Mouse (Mus musculus): Measurements from ENCODE around the gene Unc5a. TPM values are rescaled to one million over a fixed set of nuclear protein-coding genes. Genes with fewer than 3 reads are reported as not detected.

The Unc5a gene
- polyA plus RNA-seq, 1 experiment from 2014 or later: 1.0 TPM

DNA sequence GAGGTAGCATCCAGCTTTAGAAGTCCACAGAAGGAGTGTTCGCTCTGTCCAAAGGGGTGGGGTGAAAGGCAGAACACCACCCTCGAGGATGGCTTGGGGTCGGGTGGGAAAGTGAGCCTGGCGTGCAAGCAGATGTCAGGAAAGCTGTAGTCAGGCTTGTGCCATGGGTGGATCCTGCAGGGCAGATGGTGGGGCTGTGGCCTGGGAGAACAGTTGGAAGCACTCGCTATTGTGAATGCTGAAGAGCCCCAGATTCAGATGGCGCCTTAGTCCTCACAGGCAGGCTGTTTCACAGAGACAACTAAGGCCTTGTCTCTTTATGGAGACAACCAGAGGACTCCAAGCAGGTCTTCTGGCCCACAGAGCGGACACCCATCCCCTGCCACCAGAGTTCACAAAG, 43.0 kb downstream of the Unc5a start:
- H3K9ac ChIP-seq (replicated peaks; ENCODE audit: low read length): no peak overlapping the region
- DNase-seq (ENCODE audit: low spot score): no peak
- no peak overlapping the region for H3K27ac ChIP-seq (replicated peaks; ENCODE audit: low read depth, low read length)
- no peaks in the 10 kb centered on the region for H3K27me3 ChIP-seq (ENCODE audit: control insufficient read depth, insufficient read depth, low read length)
- H3K4me3 ChIP-seq (ENCODE audit: low read depth, low read length): no peak overlapping the region
- H3K4me1 ChIP-seq (ENCODE audit: control insufficient read depth, insufficient read depth, low read length): no peaks in the 10 kb centered on the region; the same call in 1 of the 2 replicates
- no peaks in the 10 kb centered on the region for H3K9me3 ChIP-seq (replicated peaks; ENCODE audit: control insufficient read depth, low read length)
- no peak for ATAC-seq (replicated peaks; ENCODE audit: insufficient number of reproducible peaks, low FRiP score, low TSS enrichment, low read depth)
- no peak overlapping the region for H3K4me2 ChIP-seq (ENCODE audit: low read depth, low read length)
- no peaks in the 10 kb centered on the region for H3K36me3 ChIP-seq (replicated peaks; ENCODE audit: control insufficient read depth, insufficient read depth, low read depth, low read length)
- WGBS: 84% methylated on average over 7 of the region's 7 CpGs

DNA sequence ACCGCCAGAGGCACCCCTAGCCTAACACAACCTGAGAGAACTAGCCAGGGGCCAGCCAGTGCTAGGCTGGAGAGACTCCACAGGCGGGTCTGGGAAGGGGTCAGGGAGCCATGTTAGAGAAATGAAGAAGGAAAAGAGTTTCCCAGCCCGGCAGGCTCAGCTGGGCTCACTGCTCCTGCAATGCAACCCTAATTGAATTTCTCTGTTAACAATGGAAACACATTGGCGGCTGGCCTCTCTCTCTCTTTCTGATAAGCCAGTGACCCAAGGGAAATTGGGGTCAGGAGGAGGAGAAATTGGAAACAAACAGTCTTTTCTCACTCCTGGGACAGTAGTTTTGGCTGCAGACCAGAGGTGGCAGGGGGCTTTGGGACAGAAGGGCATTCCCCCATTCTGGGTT, 45.4 kb downstream of the Unc5a start:
- Histone ChIP-seq H3K27me3 (ENCODE audit: control insufficient read depth, insufficient read depth, low read length) (no peaks in the 10 kb centered on the region), H3K4me1 (ENCODE audit: control insufficient read depth, insufficient read depth, low read length) (no peaks in the 10 kb centered on the region; the same call in 1 of the 2 replicates)
- peak; percentile 27; the same call in 1 of the 2 replicates for ATAC-seq (replicated peaks; ENCODE audit: insufficient number of reproducible peaks, low FRiP score, low TSS enrichment, low read depth)

DNA sequence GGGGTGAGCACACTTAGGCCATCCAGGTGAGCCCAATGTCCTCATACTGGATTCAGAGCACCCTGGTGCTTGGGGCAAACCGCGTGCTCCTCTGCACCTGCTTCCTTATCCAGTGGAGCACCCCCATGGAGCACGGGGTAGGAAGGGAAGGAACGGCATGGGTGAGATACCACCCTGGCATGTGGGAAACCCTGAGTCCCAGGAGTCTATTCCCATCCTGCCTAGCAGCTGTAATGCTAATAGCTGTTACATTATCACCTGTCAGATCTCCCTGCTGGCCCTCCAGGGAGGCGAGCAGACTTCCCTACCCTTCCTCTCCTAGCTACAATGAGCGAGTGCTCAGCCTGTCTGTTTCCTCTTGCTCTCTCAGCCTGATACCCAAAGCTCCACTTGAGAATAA, 46.0 kb downstream of the Unc5a start:
- H3K27me3 ChIP-seq (ENCODE audit: control insufficient read depth, insufficient read depth, low read length): no peaks in the 10 kb centered on the region
- no peak overlapping the region for H3K9ac ChIP-seq (replicated peaks; ENCODE audit: low read length)
- whole genome bisulfite sequencing: 56% methylated on average over 6 of the region's 6 CpGs
- DNase-seq (ENCODE audit: low spot score) (no peak), ATAC-seq (replicated peaks; ENCODE audit: insufficient number of reproducible peaks, low FRiP score, low TSS enrichment, low read depth) (0 out of 2 replicates have a peak, but pooled peaks have one; percentile 12)
- no peak overlapping the region for H3K27ac ChIP-seq (replicated peaks; ENCODE audit: low read depth, low read length)
- H3K4me3 ChIP-seq (ENCODE audit: low read depth, low read length): no peak overlapping the region
- no peak overlapping the region for H3K4me2 ChIP-seq (ENCODE audit: low read depth, low read length)
- H3K36me3 ChIP-seq (replicated peaks; ENCODE audit: control insufficient read depth, insufficient read depth, low read depth, low read length): no peaks in the 10 kb centered on the region
- H3K4me1 ChIP-seq (ENCODE audit: control insufficient read depth, insufficient read depth, low read length): no peaks in the 10 kb centered on the region; the same call in 1 of the 2 replicates
- no peaks in the 10 kb centered on the region for H3K9me3 ChIP-seq (replicated peaks; ENCODE audit: control insufficient read depth, low read length)

More for the DNA sequence above, 45.4 kb downstream of the Unc5a start:
- peak; percentile 62 for DNase-seq (ENCODE audit: low spot score)
- Histone ChIP-seq H3K9me3 (replicated peaks; ENCODE audit: control insufficient read depth, low read length) (no peaks in the 10 kb centered on the region), H3K9ac (replicated peaks; ENCODE audit: low read length) (no peak overlapping the region), H3K27ac (replicated peaks; ENCODE audit: low read depth, low read length) (no peak overlapping the region), H3K4me3 (ENCODE audit: low read depth, low read length) (no peak overlapping the region), H3K4me2 (ENCODE audit: low read depth, low read length) (no peak overlapping the region), H3K36me3 (replicated peaks; ENCODE audit: control insufficient read depth, insufficient read depth, low read depth, low read length) (no peaks in the 10 kb centered on the region)
- WGBS: 10% methylated on average over 4 of the region's 4 CpGs

DNA sequence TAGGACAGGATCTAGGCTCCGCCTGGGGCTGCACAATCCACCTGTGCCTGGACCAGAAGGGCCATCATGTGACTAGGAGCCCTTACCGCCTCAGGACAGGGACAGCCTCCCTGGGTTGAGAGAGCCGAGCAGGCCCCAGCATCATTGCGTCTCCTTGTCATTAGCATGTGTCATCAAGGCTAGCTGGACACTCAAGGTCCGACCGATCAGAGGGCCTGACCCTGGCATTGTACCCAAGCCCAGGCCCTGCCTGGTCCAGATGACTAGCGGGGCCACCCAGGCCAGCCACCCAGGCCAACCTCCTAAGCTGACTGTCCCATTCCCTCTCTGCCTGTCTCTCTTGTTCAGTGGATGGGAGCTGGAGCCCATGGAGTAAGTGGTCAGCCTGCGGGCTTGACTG, 48.4 kb downstream of the Unc5a start:
- H3K4me1 ChIP-seq (ENCODE audit: control insufficient read depth, insufficient read depth, low read length): no peaks in the 10 kb centered on the region; the same call in 1 of the 2 replicates
- no peaks in the 10 kb centered on the region for H3K27me3 ChIP-seq (ENCODE audit: control insufficient read depth, insufficient read depth, low read length)
- WGBS: 83% methylated on average over 8 of the region's 8 CpGs

DNA sequence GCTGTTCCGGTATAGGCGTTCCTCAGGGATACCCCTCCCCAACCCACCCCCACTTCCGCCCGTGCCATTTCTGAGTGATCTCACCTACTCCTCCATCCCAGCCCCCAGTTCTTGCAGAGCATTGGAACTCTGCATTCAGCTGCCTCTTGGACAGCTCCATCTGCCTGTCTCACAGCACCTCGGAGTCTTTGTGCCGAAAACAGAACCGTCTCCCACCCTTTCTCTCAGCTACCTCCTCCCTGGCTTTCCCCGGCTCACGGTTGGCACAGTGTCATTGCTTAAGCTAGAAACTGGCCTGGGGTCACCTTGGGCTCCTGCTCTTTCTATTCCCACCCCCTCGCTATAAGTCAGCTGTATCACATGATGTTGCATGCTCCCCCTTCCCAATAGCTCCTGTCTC, 51.2 kb downstream of the Unc5a start:
- H3K4me1 ChIP-seq (ENCODE audit: control insufficient read depth, insufficient read depth, low read length): no peaks in the 10 kb centered on the region
- no peaks in the 10 kb centered on the region for H3K36me3 ChIP-seq (replicated peaks; ENCODE audit: control insufficient read depth, insufficient read depth, low read depth, low read length)
- no peak overlapping the region for H3K27ac ChIP-seq (replicated peaks; ENCODE audit: low read depth, low read length)
- H3K4me2 ChIP-seq (ENCODE audit: low read depth, low read length): no peak overlapping the region
- H3K9me3 ChIP-seq (replicated peaks; ENCODE audit: control insufficient read depth, low read length): no peaks in the 10 kb centered on the region
- 88% methylated on average over 10 of the region's 10 CpGs for WGBS
- no peak overlapping the region for H3K9ac ChIP-seq (replicated peaks; ENCODE audit: low read length)
- DNase-seq (ENCODE audit: low spot score) (no peak), ATAC-seq (replicated peaks; ENCODE audit: insufficient number of reproducible peaks, low FRiP score, low TSS enrichment, low read depth) (no peak)
- no peak overlapping the region for H3K4me3 ChIP-seq (ENCODE audit: low read depth, low read length)
- no peaks in the 10 kb centered on the region for H3K27me3 ChIP-seq (ENCODE audit: control insufficient read depth, insufficient read depth, low read length)

More for the DNA sequence above, 48.4 kb downstream of the Unc5a start:
- no peak overlapping the region for H3K4me3 ChIP-seq (ENCODE audit: low read depth, low read length)
- no peak overlapping the region for H3K27ac ChIP-seq (replicated peaks; ENCODE audit: low read depth, low read length)
- H3K9me3 ChIP-seq (replicated peaks; ENCODE audit: control insufficient read depth, low read length): no peaks in the 10 kb centered on the region
- no peaks in the 10 kb centered on the region for H3K36me3 ChIP-seq (replicated peaks; ENCODE audit: control insufficient read depth, insufficient read depth, low read depth, low read length)
- no peak overlapping the region for H3K9ac ChIP-seq (replicated peaks; ENCODE audit: low read length)
- no peak overlapping the region for H3K4me2 ChIP-seq (ENCODE audit: low read depth, low read length)
- ATAC-seq (replicated peaks; ENCODE audit: insufficient number of reproducible peaks, low FRiP score, low TSS enrichment, low read depth): no peak
- DNase-seq (ENCODE audit: low spot score): no peak

DNA sequence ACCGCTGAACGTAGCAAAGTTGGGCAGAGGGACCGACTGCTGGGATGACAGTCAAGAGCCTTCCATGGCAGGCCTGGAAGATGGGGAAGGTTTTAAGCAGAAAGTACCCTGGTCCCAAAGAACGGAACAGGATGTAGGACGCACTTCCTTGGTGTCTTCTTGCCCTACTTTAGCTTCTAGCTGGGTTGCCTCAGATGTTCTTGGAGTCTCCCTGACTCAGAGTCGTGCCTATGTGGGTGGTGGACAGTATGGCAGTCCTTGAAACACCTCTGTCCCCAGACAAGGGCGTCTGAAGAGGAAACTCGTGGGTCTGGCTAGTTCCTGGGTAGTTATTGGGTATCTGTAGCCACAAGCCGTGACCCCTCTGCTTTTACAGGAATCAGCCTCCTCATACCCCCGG, 52.9 kb downstream of the Unc5a start:
- no peaks in the 10 kb centered on the region for H3K27me3 ChIP-seq (ENCODE audit: control insufficient read depth, insufficient read depth, low read length)
- no peak for ATAC-seq (replicated peaks; ENCODE audit: insufficient number of reproducible peaks, low FRiP score, low TSS enrichment, low read depth)
- H3K9ac ChIP-seq (replicated peaks; ENCODE audit: low read length): no peak overlapping the region
- no peak overlapping the region for H3K4me3 ChIP-seq (ENCODE audit: low read depth, low read length)
- no peaks in the 10 kb centered on the region for H3K36me3 ChIP-seq (replicated peaks; ENCODE audit: control insufficient read depth, insufficient read depth, low read depth, low read length)
- H3K9me3 ChIP-seq (replicated peaks; ENCODE audit: control insufficient read depth, low read length): no peaks in the 10 kb centered on the region
- no peaks in the 10 kb centered on the region for H3K4me1 ChIP-seq (ENCODE audit: control insufficient read depth, insufficient read depth, low read length)
- 79% methylated on average over 10 of the region's 10 CpGs for WGBS
- H3K4me2 ChIP-seq (ENCODE audit: low read depth, low read length): no peak overlapping the region
- DNase-seq (ENCODE audit: low spot score): no peak
- no peak overlapping the region for H3K27ac ChIP-seq (replicated peaks; ENCODE audit: low read depth, low read length)

DNA sequence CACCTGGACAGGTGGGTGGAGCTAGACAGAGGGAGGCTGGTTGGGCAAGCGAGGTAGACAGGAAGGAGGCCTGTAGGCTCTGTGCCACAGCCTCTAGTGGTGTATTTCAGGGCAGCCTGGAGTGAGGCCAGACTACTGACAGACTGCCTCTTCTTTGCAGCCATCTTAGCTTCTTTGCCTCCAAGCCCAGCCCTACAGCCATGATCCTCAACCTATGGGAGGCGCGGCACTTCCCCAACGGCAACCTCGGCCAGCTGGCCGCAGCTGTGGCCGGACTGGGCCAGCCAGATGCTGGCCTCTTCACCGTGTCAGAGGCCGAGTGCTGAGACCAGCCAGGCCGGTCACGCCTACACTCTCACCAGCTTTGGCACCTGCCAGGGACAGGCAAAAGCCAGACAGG, 55.4 kb downstream of the Unc5a start:
- no peak for DNase-seq (ENCODE audit: low spot score)
- H3K4me1 ChIP-seq (ENCODE audit: control insufficient read depth, insufficient read depth, low read length): no peaks in the 10 kb centered on the region
- no peak for ATAC-seq (replicated peaks; ENCODE audit: insufficient number of reproducible peaks, low FRiP score, low TSS enrichment, low read depth)
- H3K4me2 ChIP-seq (ENCODE audit: low read depth, low read length): no peak overlapping the region
- WGBS: 69% methylated on average over 11 of the region's 11 CpGs
- no peaks in the 10 kb centered on the region for H3K36me3 ChIP-seq (replicated peaks; ENCODE audit: control insufficient read depth, insufficient read depth, low read depth, low read length)
- no peak overlapping the region for H3K27ac ChIP-seq (replicated peaks; ENCODE audit: low read depth, low read length)
- H3K27me3 ChIP-seq (ENCODE audit: control insufficient read depth, insufficient read depth, low read length): no peaks in the 10 kb centered on the region
- H3K9ac ChIP-seq (replicated peaks; ENCODE audit: low read length): no peak overlapping the region
- H3K9me3 ChIP-seq (replicated peaks; ENCODE audit: control insufficient read depth, low read length): no peaks in the 10 kb centered on the region
- H3K4me3 ChIP-seq (ENCODE audit: low read depth, low read length): no peak overlapping the region

DNA sequence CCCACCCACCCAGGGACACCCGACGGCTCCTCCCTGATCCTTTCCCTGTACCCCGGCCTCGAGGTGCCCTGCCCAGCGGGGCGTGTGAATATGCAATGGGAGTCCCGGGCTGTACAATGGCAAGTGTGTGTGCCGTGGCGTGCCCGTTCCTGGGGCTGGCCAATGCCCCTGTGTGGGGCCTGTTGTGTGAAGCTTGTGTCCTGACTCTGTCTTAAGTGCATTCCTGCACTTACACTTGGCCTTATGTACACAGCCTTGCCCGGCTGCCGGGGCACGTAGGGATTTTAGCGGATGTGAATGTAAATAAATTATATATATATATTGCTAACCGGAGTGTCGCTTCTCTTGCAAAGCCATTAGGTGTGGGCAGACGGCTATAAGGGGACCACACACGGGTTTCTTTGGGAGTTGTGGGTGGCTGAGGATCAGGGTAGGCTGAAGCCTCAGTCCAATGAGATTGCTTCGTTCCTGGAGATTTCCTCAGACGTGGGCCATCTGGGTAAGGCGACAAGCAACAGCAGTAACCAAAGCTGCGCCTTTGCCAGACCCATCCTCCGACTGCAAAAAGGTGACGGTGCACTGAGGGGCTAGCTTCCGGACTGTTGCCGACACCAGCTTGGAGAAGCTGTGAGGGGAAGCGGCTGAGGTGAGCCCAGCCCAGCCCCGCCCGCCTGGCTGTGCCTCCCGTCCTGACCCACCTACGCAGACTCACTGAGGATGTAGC, 56.6 kb downstream of the Unc5a start:
- H3K9ac ChIP-seq (replicated peaks; ENCODE audit: low read length): no peak overlapping the region
- 84% methylated on average over 31 of the region's 31 CpGs for WGBS
- H3K36me3 ChIP-seq (replicated peaks; ENCODE audit: control insufficient read depth, insufficient read depth, low read depth, low read length): no peaks in the 10 kb centered on the region
- H3K4me2 ChIP-seq (ENCODE audit: low read depth, low read length): no peak overlapping the region
- no peak overlapping the region for H3K4me3 ChIP-seq (ENCODE audit: low read depth, low read length)
- DNase-seq (ENCODE audit: low spot score) (no peak), ATAC-seq (replicated peaks; ENCODE audit: insufficient number of reproducible peaks, low FRiP score, low TSS enrichment, low read depth) (no peak)
- H3K4me1 ChIP-seq (ENCODE audit: control insufficient read depth, insufficient read depth, low read length): no peaks in the 10 kb centered on the region
- no peaks in the 10 kb centered on the region for H3K9me3 ChIP-seq (replicated peaks; ENCODE audit: control insufficient read depth, low read length)
- H3K27ac ChIP-seq (replicated peaks; ENCODE audit: low read depth, low read length): no peak overlapping the region
- no peaks in the 10 kb centered on the region for H3K27me3 ChIP-seq (ENCODE audit: control insufficient read depth, insufficient read depth, low read length)

Measured in embryonic facial prominence, embryonic 11.5 days (tissue).